Mouse (Mus musculus): ENCODE results near the gene Epb41. TPM values are rescaled to one million over a fixed set of nuclear protein-coding genes. Genes with fewer than 3 reads are reported as not detected.

The Epb41 gene
- total RNA-seq, 2 experiments from 2014 or later = 28.3 to 31.3 TPM

DNA sequence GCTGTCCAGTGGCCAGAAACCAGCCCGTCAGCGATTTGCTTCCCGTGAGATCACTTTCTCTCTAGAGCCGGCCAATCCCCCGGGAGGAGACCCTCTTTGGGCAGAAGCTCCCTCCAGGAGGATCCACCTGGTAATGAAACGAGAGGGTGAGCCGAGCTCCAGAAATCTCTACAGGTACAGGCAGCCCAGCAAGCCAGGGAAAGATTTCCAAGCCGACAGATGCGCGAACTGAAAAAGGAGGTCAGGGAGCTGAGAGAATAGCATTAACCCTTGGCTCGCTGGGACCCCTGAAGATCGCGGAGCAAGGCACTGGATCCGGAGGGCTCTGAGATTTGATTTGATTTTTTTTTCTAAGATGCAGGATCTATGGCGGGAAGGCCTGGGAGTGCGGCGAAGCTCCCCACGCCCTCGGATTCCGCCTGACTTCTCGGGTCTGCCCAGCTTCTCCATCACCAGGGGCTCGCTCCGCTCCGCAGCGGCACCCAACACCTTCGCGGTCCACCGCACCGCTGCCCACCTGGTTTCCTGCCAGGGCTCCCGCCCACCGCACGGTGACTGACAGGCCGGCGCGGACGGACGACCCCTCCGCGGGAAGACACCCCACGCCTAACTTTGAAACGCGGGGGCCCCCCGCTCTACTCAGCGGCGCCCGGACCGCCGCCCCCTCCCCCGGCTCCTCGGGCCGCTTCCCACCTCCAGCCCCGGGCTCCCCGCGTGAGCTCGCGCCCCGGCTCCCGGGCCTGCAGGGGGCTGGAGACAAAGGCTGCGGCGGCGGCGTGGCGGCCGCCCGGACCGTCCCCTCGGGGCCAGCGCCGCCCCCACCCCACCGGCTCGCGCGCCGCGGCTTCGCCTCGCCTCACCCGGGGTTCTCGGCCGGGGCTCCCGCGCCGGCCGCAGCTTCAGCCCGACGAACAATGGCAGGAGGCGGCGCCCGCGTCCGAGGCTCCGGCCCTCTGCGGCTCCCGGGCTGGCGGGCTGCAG is 26.8 kb downstream of the Epb41 start:
- peak in 1 of 2 experiments; percentile 21 for DNase-seq (ENCODE audit: low spot score in 2 of 2)

DNA sequence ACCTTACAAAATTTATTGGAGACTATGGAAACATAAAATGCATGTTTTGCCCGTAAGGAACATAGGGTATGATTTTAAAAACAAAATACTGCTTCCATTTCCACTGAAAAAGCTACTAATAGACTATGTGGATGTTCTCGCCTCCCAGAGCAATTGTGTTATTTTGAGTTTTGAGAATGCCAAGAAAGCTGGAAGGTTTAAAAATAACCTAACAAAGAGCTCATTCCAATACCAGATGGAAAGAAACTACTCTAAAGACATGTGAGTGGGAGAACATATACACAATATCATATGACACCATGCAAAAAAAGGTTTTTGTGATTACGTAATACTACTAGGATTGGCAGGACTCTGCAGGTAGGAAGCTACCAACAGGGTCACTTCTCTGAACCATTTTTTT is 31.4 kb downstream of the Epb41 start:
- no peak for DNase-seq (ENCODE audit: low spot score in 2 of 2)

DNA sequence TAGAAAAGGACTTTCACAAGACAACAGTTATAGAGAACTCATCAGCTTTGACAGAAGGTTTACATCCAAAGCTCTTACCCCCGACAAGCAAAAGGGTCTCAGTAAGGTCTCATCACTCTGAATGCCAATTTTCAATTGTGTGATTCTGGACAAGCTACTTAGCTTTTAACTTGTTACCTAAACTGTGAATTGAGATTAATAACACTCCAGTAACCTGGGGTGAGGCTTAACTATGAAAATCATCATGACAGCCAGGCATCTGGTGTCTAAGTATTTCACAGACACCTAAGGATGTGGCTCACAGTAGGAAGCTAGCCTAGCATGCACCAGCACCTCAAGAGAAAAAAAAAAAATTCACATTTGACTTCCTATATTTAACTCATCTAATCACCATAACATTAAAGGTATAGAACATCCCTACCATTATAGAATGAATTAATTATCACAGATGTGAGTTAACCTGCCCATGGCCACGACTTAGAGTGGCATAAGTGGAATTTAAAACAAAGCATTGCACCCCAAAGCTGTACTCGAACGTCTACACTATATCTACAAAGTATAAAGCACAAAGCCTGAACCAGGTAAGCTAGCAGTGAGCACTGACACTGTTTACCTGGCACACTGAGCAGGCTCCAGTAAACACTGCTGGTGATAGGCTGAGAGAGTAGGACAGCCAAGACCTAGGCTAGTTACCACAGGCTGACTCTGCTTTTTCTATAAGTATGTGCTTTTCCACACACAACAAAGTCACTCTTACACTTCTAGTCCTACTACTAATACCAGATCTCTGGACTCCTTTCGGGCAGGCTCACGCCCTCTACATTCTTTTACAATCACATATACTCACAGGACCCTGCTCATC is 33.4 kb downstream of the Epb41 start:
- no peak for DNase-seq (ENCODE audit: low spot score in 2 of 2)

DNA sequence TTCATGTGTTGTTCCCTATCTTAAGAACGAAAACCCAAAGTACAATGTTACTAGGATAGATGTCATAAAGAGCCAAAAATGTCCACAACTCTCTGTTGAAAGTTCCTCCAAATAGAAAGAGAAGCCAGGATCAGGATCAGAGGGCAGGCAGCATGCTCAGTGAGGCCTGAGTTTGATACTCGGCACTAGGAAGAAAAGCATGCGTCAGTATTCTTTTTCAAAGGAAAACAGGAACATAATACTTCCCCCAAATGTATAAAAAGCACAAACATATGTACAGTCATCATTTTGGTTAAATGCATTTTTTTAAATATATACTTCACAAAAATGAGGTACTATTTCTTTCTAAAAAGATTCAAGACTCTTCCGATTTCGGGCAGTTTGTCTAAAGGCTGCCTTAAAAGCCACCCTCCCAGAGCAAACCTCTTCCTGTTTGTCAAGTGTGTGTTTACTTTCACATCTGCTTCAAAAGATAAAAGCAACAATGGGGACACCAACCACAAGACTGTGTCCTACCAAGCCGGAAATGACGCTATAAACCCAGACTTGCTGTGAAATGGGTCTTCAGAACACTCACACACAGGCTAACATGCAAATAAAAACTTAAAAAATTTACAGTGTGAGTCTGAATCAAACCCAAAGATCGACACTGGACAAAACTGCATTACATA is 35.0 kb downstream of the Epb41 start:
- no peak for DNase-seq (ENCODE audit: low spot score in 2 of 2)

DNA sequence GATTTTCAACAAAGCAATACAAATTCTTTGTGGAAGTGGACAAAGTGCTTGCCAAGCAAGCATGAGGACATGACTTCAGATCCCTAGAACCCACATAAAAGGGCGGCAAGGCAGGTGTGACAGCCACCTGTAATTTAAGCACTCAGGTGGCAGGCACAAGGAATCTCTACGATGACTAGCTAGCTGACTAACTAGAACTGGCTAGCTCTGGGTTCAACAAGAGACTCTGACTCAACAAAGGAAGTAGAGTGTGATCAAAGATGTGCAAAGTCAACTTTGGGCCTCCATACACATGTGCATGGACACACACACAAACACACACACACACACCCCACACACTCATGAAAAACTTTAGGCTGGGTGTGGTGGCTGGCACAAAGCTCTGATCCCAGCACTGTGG is 35.6 kb downstream of the Epb41 start:
- DNase-seq (ENCODE audit: low spot score in 2 of 2) = no peak

DNA sequence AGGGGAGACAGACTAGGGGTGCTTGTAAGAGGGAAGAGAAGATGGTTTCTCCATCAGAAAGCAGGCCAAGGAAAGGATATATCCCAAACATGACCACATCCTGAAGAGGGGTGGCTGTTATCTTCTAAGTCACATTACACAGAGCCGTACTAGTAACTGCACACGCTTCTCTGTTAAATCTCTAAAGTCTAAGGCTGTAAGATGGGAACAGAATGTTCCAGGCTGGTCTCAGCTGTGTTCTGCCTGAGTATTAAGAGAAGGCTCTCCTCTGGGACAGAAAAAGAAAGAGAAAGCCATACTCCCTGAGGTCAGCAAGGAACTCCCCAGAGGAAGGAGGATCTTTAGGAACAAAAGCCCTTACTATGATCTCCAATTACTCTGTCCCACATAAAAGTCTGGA is 36.3 kb downstream of the Epb41 start:
- DNase-seq (ENCODE audit: low spot score in 2 of 2) = no peak

DNA sequence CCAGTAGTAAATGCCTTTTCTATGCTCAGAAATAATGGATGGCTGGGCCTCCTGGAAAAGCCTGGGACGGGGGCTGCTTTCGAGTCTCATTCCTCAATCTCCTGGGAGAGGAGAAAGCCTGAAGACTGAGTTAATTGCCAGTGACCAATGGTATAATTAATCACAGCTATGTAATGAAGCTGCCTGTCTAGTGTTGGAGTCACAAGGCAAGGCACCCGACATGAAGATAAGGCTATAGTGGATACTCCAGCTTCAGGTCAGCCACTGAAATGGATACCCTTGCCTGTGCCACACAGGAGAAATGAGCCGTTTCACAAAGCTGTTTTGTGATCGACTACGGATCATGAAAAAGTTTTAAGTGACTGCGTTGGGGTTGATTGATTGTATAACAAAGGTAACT is 37.1 kb downstream of the Epb41 start:
- no peak for DNase-seq (ENCODE audit: low spot score in 2 of 2)

DNA sequence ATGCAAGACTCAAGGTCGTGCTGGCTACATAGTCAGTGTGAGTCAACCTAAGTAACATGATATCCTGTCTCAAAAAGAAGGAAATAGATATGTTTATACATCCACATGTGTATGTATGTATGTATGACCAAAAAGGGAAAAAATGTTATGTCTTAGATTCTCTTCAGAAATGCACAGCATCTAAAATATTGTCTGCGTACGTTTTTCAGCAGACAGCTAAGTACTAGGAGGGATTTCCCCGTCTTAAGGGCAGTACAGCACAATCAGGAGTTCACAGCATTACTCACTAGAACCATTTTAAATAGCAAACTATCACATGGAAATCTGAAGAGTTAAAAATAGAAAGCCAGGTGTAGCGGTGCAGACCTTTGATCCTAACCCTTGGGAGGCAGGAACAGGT is 38.0 kb downstream of the Epb41 start:
- no peak for DNase-seq (ENCODE audit: low spot score in 2 of 2)

DNA sequence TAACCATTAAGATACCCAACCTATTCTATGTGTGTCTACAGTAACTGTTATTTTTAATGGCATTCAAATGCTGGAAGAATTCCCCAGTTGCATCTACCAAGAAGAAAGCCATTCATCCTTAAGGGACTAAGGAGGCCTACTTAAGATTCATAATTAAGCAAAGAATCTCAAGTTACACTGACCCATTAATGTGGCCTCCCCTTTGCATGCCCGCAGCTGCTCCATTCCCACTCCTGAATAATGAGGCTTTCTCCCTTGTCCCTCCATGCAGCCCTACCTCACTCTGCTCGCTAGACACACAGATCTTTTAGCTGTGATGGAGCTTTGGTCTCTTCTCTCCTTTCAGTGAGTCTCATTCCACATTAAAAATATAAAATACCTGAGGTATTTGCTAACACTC is 40.9 kb downstream of the Epb41 start:
- DNase-seq (ENCODE audit: low spot score in 2 of 2) = no peak

DNA sequence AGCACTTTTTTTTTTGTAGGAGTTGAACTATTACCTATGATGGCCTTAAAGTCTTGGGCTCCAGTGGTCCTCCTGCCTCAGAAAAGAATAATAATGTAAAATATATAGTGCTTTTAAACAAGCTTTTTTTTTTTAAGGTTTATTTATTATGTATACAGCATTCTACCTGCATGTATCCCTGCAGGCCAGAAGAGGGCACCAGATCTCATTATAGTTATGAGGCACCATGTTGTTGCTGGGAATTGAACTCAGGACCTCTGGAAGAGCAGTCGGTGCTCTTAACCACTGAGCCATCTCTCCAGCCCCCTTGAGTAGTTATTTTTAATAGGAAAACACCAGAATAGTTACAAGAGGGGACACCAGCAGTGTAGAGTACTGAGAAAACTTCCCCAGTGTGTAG is 41.9 kb downstream of the Epb41 start:
- DNase-seq (ENCODE audit: low spot score in 2 of 2) = no peak

DNA sequence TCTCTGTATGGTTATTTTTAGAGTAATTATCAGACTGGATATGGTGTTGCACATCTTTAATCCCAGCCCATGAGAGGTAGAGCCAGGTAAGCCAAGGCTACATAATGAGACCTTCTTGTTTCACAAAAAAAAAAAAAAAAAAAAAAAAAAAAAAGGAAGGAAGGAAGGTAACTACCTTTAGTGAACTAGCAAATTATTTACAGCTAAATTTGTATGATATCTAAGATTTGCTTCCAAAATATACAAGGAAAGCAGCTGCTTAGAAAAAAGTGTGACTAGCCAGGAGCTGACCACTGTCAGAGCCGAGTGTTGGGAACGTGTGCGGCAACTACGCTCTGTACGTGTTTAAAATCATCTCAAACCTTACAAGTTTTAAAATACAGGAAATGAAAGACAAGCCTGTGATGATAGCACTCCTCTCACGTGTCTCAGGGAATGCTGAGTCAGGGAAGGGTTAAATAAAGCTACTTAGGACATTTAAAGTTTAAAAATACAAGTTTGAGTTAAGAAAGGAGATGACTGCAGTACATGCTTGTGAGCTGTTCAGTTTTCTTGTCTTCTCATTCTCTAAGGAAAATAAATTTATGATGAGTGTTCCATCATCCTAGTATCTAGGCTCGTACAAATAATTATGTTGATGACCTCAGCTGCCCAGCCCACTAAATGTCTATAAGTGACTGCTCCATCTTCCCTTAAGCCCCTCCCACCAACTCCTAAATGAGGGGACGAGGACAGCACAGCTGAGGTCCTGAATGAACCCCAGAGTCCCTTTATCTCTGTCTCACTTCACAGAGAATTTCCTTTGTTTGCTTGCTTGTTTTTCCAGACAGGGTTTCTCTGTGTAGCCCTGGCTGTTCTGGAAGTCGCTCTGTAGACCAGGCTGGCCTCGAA is 45.0 kb downstream of the Epb41 start:
- DNase-seq (ENCODE audit: low spot score in 2 of 2) = no peak

DNA sequence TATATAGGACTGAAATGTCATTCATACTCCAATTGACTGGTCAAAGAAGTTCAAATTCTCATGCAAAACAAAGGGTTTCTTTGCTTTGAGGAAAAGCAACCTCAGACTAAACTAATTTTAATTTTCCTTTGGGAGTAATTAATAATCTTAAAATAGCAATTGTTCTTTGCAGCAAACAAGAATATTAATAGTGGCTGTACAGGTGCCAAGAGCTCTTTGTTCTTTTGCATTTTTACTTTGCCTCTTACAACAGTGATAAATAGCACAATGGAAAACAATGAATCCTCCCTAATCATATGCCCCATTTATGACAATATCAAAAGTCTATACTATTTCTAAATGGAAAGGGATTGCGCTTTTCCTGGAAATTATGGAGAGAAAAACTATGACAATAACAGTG is 47.3 kb downstream of the Epb41 start:
- no peak for DNase-seq (ENCODE audit: low spot score in 2 of 2)

DNA sequence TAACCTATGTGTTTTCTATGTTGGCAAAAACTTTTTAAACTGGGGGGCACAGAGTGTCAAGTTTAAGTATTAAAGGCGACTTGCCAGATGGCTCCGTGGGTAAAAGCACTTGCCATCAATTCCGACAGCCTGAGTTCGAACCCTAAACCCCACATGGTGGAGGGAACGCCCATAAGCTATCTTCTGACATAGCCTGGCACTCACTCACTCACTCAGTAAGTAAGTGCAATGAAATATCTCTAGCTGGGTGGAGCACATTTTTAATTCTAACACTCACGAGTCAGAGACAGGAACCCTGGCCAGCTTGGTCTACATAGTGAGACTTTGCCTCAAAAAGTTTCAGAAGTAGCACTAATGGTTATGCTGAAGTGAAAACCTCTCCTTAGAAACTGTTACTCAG is 48.0 kb downstream of the Epb41 start:
- DNase-seq (ENCODE audit: low spot score in 2 of 2) = no peak

DNA sequence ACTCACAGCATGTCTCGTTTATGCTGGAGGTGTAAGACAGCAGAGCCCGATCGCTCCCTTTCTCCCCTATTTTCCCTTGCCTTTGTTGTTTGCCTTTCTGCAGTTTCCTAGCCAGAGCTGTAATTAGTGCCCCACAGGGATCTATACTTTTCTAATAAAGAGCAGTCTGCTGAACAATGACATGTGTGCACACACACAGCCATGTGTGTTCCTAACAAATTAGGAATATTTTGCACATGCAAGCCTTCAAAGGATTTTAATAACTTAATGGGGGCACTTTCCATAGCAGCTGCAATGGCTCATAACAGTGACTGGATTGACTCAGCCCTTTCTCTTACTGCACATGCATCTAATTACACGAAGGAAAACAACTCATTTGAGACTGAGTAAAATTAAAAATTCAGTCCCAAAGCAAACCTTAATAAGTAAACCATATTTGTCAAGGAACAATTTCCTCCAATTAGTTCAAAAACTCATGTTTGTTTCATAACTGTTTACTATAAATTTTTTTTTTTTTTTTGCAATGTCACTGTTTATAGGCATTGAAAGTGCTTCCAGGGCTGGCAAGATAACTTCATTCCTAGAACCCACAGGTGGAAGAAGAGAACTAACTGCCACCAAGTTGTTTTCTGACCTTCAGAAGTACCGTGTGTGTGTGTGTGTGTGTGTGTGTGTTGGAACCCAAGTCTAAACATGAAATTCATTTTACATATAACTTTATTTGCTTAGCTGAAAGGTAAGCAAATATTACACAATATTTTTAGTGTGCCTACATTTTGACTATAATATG is 49.2 kb downstream of the Epb41 start:
- DNase-seq (ENCODE audit: low spot score in 2 of 2) = no peak

DNA sequence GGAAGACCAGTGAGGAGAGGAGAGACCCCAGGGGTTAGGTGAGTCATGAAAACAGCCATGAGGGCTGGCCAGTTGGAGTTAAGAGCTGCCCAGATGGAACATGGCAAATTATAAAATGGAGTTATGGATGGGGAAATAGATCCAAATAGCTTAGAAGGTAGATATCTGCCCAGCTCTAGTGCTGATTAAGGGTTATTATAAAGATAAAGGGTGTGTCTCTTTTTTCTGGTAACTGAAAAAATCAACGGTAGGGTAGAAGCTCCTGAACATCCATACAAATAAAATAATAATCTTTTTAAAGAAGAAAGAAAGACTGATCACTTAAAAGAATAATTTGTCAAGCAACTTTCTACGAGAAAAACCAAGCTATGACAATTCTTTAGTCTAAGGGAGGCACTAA is 49.9 kb downstream of the Epb41 start:
- DNase-seq (ENCODE audit: low spot score in 2 of 2) = no peak

DNA sequence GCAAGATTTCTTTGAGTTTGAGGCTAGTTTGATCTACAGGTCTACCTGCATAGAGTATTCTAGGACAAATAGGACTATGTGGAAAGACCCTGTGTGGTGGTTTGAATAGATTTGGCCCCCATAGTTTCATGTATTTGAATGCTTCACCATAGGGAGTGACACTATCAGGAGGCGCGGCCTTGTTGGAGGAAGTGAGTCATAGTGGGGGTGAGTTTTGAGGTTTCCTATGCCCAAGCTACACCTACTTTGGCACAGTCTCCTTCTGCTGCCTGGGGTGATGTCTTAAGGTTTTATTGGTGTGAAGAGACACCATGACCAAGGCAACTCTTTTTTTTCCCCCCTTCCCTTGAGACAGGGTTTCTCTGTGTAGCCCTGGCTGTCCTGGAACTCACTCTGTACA is 51.3 kb downstream of the Epb41 start:
- no peak for DNase-seq (ENCODE audit: low spot score in 2 of 2)

DNA sequence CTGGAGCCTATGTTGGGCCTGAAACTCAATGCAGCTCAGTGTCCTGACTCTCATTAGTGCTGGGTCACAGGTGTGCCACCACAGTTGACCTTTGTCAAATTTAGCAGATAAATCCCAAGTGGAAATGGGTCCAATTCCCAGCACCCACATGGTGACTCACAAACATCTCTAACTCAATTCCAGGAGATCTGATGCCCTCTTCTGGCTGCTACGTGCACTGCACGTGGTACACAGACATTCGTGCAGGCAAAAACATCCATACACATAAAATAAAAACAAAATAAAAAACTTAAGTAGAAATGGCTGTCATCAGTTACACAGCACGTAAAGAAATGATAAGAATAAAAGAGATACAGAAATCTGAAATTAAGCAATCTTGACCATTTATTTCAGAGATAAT is 52.5 kb downstream of the Epb41 start:
- DNase-seq (ENCODE audit: low spot score in 2 of 2) = no peak

DNA sequence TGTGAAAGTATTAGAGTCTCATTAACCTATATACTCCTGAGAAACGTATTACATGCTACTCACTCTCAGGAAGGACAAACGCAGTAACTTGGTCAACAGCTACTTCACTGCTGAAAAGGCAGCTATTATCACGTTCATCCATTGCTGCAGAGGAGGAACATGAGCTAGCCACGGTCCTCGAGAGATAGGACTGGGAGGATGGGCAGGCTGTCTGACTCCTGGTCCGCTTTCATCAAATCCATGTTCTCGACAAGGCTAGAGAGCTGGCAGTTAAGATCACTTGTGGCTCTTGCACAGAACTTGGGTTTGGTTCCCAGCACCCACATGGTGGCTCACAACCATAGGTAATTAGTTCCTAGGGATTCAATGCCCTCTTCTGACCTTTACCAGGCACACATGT is 53.2 kb downstream of the Epb41 start:
- no peak for DNase-seq (ENCODE audit: low spot score in 2 of 2)

DNA sequence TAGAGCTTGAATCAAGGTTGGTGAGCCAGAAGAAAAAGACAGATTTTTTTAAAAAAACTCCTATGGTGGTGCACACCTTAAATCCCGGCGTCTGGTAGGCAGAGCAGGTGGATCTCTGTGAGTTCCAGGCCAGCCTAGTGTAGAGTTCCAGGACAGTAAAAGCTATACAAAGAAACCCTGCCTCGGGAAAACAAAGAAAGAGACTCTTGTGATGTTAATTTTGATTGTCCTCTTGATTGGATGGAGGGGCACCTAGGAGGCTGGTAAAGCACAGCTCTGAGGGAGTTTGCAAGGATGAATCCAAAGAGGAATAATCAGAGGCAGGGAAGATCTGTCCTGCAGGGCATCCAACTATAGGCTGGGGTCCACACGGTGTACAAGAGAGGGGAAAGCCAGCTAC is 56.6 kb downstream of the Epb41 start:
- DNase-seq (ENCODE audit: low spot score in 2 of 2) = no peak

DNA sequence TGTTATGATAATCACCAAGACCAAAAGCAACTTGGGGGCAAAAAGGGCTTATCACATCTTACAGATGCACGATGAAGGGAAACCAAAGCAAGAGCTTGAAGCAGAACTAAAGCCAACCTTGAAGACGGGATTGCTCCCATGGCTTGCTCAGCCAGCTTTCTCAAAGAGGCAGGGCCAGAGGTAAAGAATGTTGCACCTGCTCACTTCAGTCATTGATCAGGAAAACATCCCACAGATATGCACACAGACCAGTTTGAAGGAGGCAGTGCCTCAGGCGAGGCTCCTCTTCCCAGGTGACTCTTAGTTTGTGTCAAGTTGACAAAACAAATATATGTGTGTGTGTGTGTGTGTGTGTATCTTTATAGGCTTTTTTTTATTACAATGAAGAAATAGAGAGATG is 59.7 kb downstream of the Epb41 start:
- DNase-seq (ENCODE audit: low spot score in 2 of 2) = no peak
